Mouse (Mus musculus) limb, embryonic 11.5 days (tissue): ENCODE measurements around the gene Art2b. TPM values are rescaled to one million over a fixed set of nuclear protein-coding genes. Genes with fewer than 3 reads are reported as not detected.
"Not testable (repeated sequence)": the region's sequence is repeated elsewhere in the genome, so short reads cannot be mapped to it uniquely, and the experiment has no call there.

ENCODE experiments used
- ATAC-seq: fragments of 200-750 bp; cut with Nextera tagmentation; 2 replicates; pipeline ENCODE4 v1.8.0; 2017; ENCODE audit warnings: low read depth; ENCODE audit not compliant: insufficient number of reproducible peaks, low FRiP score, low TSS enrichment
- DNase-seq: peaks from one replicate; pipeline ENCODE4 v3.0.0-alpha.2; 2015; ENCODE audit warnings: low spot score
- H3K27ac ChIP-seq: fragments of 300-500 bp; sonication (generic); replicated peaks from 2 replicates; pipeline ENCODE4 v1.5.1; 2014; ENCODE audit warnings: low read depth, mild to moderate bottlenecking, low read length
- H3K27me3 ChIP-seq: fragments of 300-500 bp; sonication (generic); 2 replicates; pipeline ENCODE4 v1.6.1; 2014; ENCODE audit warnings: mild to moderate bottlenecking, low read length, mixed read lengths; ENCODE audit not compliant: control insufficient read depth, insufficient read depth
- H3K36me3 ChIP-seq: fragments of 300-500 bp; sonication (generic); 2 replicates; pipeline ENCODE4 v1.6.1; 2014; ENCODE audit warnings: mild to moderate bottlenecking, low read length, moderate library complexity, mixed read lengths; ENCODE audit not compliant: control insufficient read depth, insufficient read depth
- H3K4me1 ChIP-seq: fragments of 300-500 bp; sonication (generic); 2 replicates; pipeline ENCODE4 v1.6.1; 2014; ENCODE audit warnings: low read length, mixed read lengths; ENCODE audit not compliant: control insufficient read depth, insufficient read depth
- H3K4me2 ChIP-seq: fragments of 300-500 bp; sonication (generic); 2 replicates; pipeline ENCODE4 v1.6.1; 2014; ENCODE audit warnings: low read depth, mild to moderate bottlenecking, moderate library complexity; ENCODE audit not compliant: severe bottlenecking
- H3K4me3 ChIP-seq: fragments of 300-500 bp; sonication (generic); 2 replicates; pipeline ENCODE4 v1.5.1; 2014; ENCODE audit warnings: low read depth, low read length
- H3K9ac ChIP-seq: fragments of 300-500 bp; sonication (generic); 2 replicates; pipeline ENCODE4 v1.6.1; 2014; ENCODE audit warnings: mild to moderate bottlenecking, low read length
- H3K9me3 ChIP-seq: fragments of 300-500 bp; sonication (generic); 2 replicates; pipeline ENCODE4 v1.6.1; 2016; ENCODE audit warnings: low read length; ENCODE audit not compliant: control insufficient read depth
- WGBS: fragments of 180-500 bp; shearing (Covaris S2); extraction: QIAGEN DNeasy Blood & Tissue Kit; methylation state at CpG from one replicate; pipeline ENCODE4 v1.1.7; 2014; 5-methylcytosine and 5-hydroxymethylcytosine counted together
- polyA plus RNA-seq: library from polyadenylated mRNA; unstranded; fragments of >200 nt; fragmentation: Nextera tagmentation; extraction: Ambion mirVana; gene quantifications from 2 replicates; pipeline ENCODE4 v1.2.1, GENCODE M21; 2014

Gene Art2b
- not detected in 2 replicates for polyA plus RNA-seq

GRCm38 (mm10) chr7:101585408-101585807 lies at the start of gene Art2b:
TSS of gene Art2b (minus strand) at chr7:101585600.
- no peaks in the 10 kb centered on the region for H3K4me1 ChIP-seq
- DNase-seq (no peak), ATAC-seq (no peak)
- H3K27ac ChIP-seq: no peak within 1 kb of the TSS
- no peaks in the 10 kb centered on the region for H3K36me3 ChIP-seq
- no peaks in the 10 kb centered on the region for H3K27me3 ChIP-seq
- 82% methylated on average over 5 of the region's 5 CpGs for WGBS
- no peak within 1 kb of the TSS for H3K4me2 ChIP-seq
- H3K9me3 ChIP-seq: no peaks in the 10 kb centered on the region
- H3K9ac ChIP-seq: no peak within 1 kb of the TSS
- no peak within 1 kb of the TSS for H3K4me3 ChIP-seq

- Histone ChIP-seq H3K4me1 (no peaks in the 10 kb centered on the region), H3K9ac (no peak overlapping the region), H3K27me3 (no peaks in the 10 kb centered on the region), H3K9me3 (no peaks in the 10 kb centered on the region), H3K36me3 (no peaks in the 10 kb centered on the region), H3K4me2 (no peak overlapping the region), H3K27ac (no peak overlapping the region), H3K4me3 (no peak overlapping the region)
- no peak for ATAC-seq
- DNase-seq: no peak
- 78% methylated on average over 4 of the region's 4 CpGs for WGBS
Observed at GRCm38 (mm10) chr7:101634513-101634912, 49.1 kb upstream of the Art2b start.

- Histone ChIP-seq H3K9me3 (no peaks in the 10 kb centered on the region), H3K27me3 (no peaks in the 10 kb centered on the region), H3K4me3 (no peak overlapping the region), H3K36me3 (no peaks in the 10 kb centered on the region), H3K4me1 (no peaks in the 10 kb centered on the region), H3K9ac (no peak overlapping the region), H3K27ac (no peak overlapping the region), H3K4me2 (no peak overlapping the region)
- DNase-seq: no peak
- 78% methylated on average over 8 of the region's 8 CpGs for WGBS
- ATAC-seq: no peak
Observed at GRCm38 (mm10) chr7:101633629-101634177, 48.3 kb upstream of the Art2b start.

GRCm38 (mm10) chr7:101628481-101628880 lies 43.1 kb upstream of the Art2b start:
- Histone ChIP-seq H3K27me3 (no peaks in the 10 kb centered on the region), H3K36me3 (no peaks in the 10 kb centered on the region), H3K9me3 (no peaks in the 10 kb centered on the region), H3K4me2 (no peak overlapping the region), H3K27ac (no peak overlapping the region), H3K4me3 (no peak overlapping the region), H3K9ac (no peak overlapping the region), H3K4me1 (no peaks in the 10 kb centered on the region)
- no peak for ATAC-seq
- WGBS: 79% methylated on average over 2 of the region's 2 CpGs
- no peak for DNase-seq

- not testable (repeated sequence) for ATAC-seq, H3K4me1 ChIP-seq, H3K4me3 ChIP-seq, H3K27ac ChIP-seq, DNase-seq, H3K9me3 ChIP-seq, H3K27me3 ChIP-seq, H3K9ac ChIP-seq, H3K36me3 ChIP-seq, H3K4me2 ChIP-seq
- 68% methylated on average over 7 of the region's 7 CpGs for WGBS
Observed at GRCm38 (mm10) chr7:101627166-101627565, 41.8 kb upstream of the Art2b start.

- Histone ChIP-seq H3K4me3 (no peak overlapping the region), H3K9me3 (no peaks in the 10 kb centered on the region), H3K36me3 (no peaks in the 10 kb centered on the region), H3K4me1 (no peaks in the 10 kb centered on the region), H3K4me2 (no peak overlapping the region), H3K27me3 (no peaks in the 10 kb centered on the region), H3K27ac (no peak overlapping the region), H3K9ac (no peak overlapping the region)
- DNase-seq: no peak
- no peak for ATAC-seq
- WGBS: 74% methylated on average over 6 of the region's 6 CpGs
Observed at GRCm38 (mm10) chr7:101624283-101624682, 38.9 kb upstream of the Art2b start.

GRCm38 (mm10) chr7:101621861-101622260 lies 36.5 kb upstream of the Art2b start:
- not testable (repeated sequence) for H3K36me3 ChIP-seq, H3K4me1 ChIP-seq, DNase-seq, ATAC-seq, H3K4me3 ChIP-seq, H3K27me3 ChIP-seq, H3K27ac ChIP-seq, H3K4me2 ChIP-seq, H3K9ac ChIP-seq, H3K9me3 ChIP-seq
- WGBS: 84% methylated on average over 4 of the region's 4 CpGs

- peak; percentile 58 for DNase-seq
- Histone ChIP-seq H3K36me3 (no peaks in the 10 kb centered on the region), H3K27me3 (no peaks in the 10 kb centered on the region), H3K9ac (no peak overlapping the region), H3K4me1 (no peaks in the 10 kb centered on the region), H3K27ac (no peak overlapping the region), H3K4me2 (no peak overlapping the region), H3K9me3 (no peaks in the 10 kb centered on the region), H3K4me3 (no peak overlapping the region)
- WGBS: 27% methylated on average over 4 of the region's 4 CpGs
- ATAC-seq: no peak
Observed at GRCm38 (mm10) chr7:101620373-101620772, 35.0 kb upstream of the Art2b start.

GRCm38 (mm10) chr7:101618273-101618672 lies 32.9 kb upstream of the Art2b start:
- Histone ChIP-seq H3K4me3 (no peak overlapping the region), H3K27ac (no peak overlapping the region), H3K4me2 (no peak overlapping the region), H3K4me1 (no peaks in the 10 kb centered on the region), H3K9me3 (no peaks in the 10 kb centered on the region), H3K9ac (no peak overlapping the region), H3K36me3 (no peaks in the 10 kb centered on the region), H3K27me3 (no peaks in the 10 kb centered on the region)
- DNase-seq (no peak), ATAC-seq (no peak)
- 79% methylated on average over 7 of the region's 7 CpGs for WGBS
